Comparison of ENCODE assay signal across 5 mouse cellular contexts in the genomic region with DNA sequence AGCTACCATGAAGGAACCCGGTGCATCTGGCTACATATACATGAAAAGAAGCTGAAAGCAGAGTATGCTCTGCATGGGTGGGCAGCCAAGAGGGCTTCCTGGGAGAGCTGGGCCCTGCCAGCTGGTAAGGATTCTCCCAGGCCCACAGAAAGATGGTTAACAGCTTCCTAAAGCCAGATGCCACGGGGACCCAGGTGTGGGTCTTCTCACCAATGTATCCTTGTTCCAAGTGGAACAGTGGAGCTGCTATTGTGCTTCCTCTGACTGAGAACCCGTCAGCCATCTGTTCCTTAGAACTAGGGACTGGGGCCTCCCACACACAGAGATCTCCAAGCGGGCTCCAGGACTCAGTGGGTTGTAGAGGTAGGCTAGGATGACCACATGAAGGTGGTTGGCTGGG. TPM values are rescaled to one million over a fixed set of nuclear protein-coding genes. Genes with fewer than 3 reads are reported as not detected.
"Had no signal": no experiment of that assay in that cellular context is flagged by ENCODE, and none has a peak within 500 bp of the region (broad histone marks: within the 10 kb centered on the region; RNA-seq: fewer than 3 reads in every experiment).

No protein-coding gene starts in this region.

- DNase-seq: layer of hippocampus, postnatal 36 days had no signal

RNA-seq across cellular contexts. Expression of gene Asic3, which starts 56.4 kb away (rescaled TPM):
- total RNA-seq: layer of hippocampus, postnatal 10 days had no signal
- polyA plus RNA-seq: liver, embryonic 12.5 days; liver, embryonic 15.5 days; midbrain, embryonic 13.5 days had no signal
